Mouse (Mus musculus): ENCODE measurements around the gene Olfr15. TPM values are rescaled to one million over a fixed set of nuclear protein-coding genes. Genes with fewer than 3 reads are reported as not detected.
"Not testable (repeated sequence)": the region's sequence is repeated elsewhere in the genome, so short reads cannot be mapped to it uniquely, and the experiment has no call there.

Olfr15 gene
- total RNA-seq (2021), result not detected
- long read RNA-seq, experiment 1, result 0 reads
- long read RNA-seq, experiment 2, result 0 reads

DNA sequence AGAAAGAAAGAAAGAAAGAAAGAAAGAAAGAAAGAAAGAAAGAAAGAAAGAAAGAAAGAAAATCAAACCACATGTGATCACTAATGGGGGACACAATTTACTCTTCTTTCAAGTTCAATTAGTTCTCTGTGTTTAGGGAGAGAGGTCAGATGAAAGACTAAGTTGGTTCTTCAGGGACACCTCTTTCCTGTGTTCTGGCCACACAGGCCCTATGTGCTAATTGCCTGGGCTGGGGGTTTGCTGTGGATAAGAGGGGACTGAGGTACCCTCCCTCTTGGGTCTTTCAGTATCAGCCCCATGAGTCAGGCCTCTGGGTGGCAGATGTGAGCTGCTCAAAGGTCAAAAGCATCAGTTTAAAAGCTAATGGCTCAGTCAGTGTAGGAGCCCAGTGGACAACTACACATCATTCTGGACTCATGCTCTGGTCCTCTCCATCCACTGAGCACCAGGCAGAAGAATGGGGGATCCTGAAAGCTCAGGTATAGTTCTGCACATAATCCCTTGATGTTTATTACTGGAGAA lies at the start of gene Olfr15:
Gene Olfr15 (plus strand): TSS at position 291 of the 522 bp plus-strand sequence.
- no peak for DNase-seq (ENCODE audit: low spot score in 2 of 2)

DNA sequence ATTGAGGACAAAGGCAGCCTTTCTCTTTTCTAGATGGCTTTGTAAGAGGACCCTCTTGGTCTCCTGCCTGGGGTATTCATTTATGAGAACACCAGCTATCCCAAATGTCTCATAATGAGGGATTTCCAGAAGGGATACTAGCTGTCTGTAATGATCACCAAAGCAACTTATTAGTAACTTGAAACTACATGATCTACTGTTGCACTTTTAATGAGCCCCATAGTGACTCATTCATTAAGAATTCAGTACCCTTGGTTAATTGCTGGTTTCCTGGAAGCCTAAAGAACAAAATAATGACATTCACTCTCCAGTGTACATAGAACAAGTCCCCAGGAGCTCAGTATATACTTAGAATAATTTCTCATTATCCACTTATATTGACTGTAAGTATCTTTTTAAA lies 49.4 kb upstream of the Olfr15 start:
- DNase-seq (ENCODE audit: low spot score in 2 of 2), result no peak

DNA sequence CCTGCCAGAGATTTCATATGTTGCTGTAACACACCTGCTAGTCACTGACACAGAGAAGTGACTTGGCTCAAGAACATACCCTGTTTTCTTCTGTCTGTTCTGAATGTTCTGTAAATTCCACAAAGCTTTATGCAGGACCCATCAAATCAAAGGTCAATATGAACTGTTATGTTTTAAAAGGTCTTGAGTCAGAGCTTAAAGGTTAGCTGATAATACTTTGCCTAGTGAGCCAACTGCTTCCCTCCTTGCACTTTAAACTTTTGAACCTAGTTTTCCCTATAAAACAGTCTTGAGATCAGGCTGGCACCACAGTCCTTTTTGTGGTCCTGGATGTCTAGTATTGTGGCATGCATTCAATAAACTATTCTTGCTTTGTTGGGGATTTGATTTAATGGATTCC lies 42.3 kb upstream of the Olfr15 start:
- no peak for DNase-seq (ENCODE audit: low spot score in 2 of 2)

DNA sequence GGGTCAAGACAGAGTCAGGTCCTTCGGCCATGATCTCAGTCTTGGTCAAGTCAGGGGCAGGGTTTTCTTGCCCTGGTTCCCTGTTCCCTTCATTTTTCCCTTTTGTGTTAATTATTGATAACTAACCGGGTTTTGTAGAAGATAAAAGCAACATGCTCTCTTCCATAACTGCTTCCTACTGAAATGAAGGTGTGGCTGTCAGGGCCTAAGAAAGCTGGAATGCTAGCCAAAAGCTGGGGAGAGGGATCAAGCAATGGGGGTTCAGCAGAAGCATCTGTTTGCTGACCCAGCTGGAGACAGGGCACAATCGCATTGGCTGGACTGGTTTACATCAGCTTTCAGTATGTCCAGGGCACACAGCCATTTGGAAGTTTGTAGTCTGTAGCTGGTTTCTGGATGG lies 22.5 kb upstream of the Olfr15 start:
- DNase-seq (ENCODE audit: low spot score in 2 of 2), result no peak

DNA sequence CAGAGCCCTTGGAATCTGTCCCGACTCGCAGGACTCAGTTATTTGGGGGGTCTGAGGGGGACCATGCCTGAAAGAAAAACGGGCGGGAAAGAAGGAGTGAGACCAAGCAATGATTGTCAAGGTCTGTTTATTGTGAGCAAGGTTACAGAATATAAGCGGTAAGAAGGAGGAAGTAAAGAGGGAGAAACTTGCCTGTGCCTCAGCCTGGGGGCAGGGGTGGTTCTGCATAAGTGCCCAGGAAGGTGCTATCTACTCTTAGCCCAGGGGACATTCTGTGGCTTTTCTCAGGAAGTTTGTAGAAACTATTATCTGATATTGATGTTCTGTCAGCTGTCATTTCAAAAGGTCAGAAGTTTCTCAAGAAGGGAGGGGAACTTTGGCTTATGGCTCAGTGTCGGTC lies 16.0 kb upstream of the Olfr15 start:
- DNase-seq (ENCODE audit: low spot score in 2 of 2), result not testable (repeated sequence)

DNA sequence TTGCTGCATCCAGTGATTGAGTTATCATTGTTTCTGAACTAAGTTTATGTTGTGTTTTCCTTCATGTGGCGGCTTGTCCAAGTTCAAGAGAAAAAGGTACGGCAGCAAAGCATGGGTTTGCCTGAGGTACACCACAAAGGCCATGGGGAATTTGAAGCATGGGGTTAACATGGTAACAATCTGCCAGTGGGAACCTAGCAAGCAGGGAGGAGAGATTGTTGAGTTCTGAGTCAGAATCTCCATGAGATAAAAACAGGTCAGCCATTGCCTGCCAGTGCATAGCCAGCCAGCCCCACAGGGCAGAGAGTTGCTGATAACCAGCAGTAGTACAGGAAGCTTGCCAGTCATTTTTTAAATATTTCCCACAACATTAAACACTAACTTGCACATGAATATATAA lies 10.5 kb upstream of the Olfr15 start:
- no peak for DNase-seq (ENCODE audit: low spot score in 2 of 2)

DNA sequence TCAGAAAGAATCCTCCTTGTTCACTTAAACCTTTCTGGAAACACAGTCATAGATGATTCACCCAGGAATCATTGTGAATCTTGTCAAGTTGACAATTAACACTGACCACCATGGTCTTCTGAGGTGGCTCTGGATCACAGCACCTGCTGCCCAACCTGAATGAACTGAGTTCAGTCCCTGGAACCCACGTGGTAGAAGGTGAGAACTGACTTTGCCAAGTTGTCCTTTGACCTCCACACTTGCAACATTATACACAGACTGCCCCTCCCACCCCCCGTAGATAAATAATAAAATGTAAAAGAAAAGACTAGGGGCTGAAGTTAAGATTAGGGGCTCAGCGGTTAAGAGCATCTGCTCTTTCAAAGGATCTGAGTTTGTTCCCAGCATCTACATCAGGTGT lies 2.7 kb upstream of the Olfr15 start:
- no peak for DNase-seq (ENCODE audit: low spot score in 2 of 2)

DNA sequence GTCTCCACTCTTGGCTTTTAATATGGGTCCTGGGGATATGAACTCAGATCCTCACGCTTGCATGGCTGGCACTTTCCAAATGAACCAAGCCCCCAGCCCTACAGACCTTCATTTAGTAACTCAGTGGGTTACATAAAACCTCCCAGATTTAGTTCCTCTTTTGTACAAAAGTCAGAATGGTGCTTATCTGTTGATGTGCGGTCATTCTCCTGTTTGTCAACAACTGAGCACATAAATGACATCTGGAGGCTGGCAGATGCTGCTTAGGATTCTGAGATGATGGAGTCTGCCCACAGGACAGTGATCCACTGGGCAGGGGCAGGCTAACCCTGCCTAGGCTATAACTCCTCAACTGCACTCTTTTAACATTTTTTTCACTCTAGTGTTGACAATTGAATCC lies 951 bp upstream of the Olfr15 start:
- DNase-seq (ENCODE audit: low spot score in 2 of 2), result no peak

DNA sequence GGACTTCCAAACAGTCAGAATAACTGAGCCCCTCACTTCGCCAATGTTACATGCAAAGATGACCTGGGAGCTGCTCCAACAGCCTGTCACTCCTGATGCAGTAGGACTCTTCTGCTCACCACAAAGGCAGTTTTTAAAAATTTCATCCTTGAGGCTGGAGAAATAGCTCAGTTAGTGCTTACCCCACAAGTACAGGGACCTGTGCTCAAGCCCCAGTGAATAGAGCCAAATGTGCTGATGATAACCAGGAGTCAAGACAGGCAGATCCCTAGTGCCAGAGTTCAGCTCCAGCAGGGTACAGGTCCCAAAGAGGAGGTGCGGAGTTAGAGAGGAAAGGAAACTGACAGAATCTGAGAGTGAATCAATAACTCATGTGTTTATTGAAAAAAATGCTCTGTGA lies 4.8 kb downstream of the Olfr15 start:
- DNase-seq (ENCODE audit: low spot score in 2 of 2), result no peak

DNA sequence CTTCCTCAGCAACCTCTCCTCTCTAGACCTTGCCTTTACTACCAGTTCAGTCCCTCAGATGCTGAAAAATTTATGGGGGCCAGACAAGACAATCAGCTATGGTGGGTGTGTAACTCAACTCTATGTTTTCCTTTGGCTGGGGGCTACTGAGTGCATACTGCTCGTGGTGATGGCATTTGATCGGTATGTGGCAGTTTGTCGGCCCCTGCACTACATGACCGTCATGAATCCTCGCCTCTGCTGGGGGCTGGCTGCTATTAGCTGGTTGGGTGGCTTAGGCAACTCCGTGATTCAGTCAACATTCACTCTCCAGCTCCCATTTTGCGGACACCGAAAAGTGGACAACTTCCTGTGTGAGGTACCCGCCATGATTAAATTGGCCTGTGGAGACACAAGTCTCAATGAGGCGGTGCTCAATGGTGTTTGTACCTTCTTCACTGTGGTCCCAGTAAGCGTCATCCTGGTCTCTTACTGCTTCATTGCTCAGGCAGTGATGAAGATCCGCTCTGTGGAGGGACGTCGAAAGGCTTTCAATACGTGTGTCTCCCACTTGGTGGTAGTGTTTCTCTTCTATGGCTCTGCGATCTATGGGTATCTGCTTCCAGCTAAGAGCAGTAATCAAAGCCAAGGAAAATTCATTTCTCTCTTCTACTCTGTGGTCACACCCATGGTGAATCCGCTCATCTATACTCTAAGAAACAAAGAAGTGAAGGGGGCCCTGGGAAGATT lies 8.6 kb downstream of the Olfr15 start:
- no peak for DNase-seq (ENCODE audit: low spot score in 2 of 2)

DNA sequence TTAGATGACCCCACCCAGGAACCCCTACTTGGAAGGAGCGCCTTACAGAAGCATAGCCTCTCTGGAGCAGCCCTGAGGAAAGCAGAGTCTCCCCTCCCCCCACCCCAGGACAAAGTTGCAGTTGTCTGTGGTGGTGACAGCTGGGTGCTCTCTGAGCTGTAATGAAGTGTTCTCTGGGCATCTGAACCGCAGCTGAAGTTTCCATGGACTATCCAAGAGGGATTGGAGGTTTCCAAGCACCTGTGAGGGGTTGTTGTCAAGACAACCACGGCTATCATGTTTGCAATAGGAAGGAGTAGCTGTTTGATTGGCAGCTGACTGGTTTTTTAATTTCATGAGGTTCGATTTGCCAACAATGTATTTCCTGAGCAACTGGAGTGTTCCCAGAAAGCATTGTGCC lies 12.3 kb downstream of the Olfr15 start:
- DNase-seq (ENCODE audit: low spot score in 2 of 2), result no peak

DNA sequence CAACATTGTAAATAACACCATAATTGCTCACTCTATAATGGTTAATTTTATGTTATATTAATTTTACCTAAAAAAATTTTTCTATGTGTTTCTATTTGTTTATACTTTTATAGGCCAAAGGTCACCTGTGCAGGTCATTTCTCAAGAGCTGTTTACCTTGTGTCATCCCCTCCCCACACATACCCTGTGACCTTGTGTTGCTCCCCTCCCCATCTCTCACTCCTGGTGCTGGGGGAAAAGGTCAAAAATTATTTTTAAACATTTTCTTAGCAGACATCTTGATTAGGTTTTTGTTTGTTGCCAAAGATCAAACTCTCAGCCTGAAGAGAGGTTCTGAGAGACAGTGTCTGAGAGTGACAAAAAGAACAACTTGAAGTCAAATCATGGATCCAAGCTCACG lies 13.1 kb downstream of the Olfr15 start:
- DNase-seq (ENCODE audit: low spot score in 2 of 2), result no peak

DNA sequence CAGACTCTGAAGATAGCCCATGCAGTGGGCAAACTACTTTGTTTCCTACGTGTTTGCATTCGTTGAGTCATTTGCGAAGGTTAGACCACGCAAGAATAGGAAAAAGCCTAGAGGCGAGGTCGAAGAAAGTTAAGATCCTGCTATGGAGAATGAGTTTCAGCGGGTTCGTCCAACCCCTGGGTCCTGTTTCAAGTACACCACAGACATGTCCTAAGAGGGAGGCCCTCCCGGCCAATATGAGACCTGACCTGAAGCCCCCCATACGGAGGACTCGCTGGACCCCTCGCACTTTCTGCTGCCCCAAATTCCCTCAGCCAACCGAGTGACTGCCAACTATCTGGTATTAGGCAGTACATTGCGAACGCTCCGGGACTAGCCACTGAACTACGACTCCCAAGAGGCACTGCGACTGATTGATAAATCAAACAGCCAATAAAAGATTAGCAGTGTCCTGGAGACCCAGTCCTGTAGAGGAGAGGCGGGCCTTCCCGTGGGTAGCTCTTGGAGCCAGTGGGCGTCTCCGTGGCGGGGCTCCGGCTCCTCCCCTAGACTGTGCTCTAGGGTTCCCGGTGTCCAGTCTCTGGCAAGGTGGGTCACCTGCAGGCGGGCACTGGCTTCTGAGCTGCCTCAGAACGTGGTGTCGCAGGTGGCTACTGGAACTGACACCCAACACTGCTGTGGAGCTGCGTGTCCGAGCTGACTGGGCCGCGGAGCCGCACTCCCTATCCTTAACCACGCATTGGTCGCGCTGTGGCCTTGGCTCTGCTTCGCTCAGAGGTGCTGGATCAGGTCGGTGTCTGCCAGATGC lies 16.2 kb downstream of the Olfr15 start, which contains the start of gene Zfp174:
Gene Zfp174 (plus strand): TSS at position 558 of the 808 bp plus-strand sequence.
- peak; percentile 92 to 97 for DNase-seq (ENCODE audit: low spot score in 2 of 2)

DNA sequence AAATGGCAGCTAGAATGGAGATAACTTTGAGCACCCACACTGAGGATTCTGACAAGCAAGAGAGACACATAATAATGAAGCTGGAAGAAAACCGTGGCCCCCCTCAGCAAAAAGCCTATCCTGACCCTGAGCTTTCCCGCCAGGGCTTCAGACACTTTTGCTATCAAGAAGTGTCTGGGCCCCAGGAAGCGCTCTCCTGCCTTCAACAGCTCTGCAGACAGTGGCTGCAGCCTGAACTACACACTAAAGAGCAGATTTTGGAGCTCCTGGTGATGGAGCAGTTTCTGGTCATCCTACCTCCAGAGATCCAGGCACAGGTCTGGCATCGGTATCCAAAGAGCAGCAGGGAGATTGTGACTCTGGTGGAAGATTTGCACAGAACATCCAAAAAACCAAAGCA lies 17.2 kb downstream of the Olfr15 start:
- DNase-seq (ENCODE audit: low spot score in 2 of 2), result no peak

DNA sequence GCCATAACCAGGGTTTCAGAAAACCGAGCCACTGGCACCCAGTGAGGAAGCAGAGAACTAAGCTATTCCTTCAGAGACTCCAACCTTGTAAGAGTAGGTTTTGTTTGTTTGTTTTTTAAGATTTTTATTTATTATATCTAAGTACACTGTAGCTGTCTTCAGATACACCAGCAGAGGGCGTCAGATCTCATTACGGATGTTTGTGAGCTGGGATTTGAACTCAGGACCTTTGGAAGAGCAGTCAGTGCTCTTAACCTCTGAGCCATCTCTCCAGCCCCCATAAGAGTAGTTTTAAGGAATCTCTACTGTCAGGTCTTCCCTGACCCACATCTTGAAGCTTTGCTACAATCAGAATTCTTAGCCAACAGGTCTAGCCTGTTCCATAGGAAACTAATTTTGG lies 17.7 kb downstream of the Olfr15 start:
- no peak for DNase-seq (ENCODE audit: low spot score in 2 of 2)

DNA sequence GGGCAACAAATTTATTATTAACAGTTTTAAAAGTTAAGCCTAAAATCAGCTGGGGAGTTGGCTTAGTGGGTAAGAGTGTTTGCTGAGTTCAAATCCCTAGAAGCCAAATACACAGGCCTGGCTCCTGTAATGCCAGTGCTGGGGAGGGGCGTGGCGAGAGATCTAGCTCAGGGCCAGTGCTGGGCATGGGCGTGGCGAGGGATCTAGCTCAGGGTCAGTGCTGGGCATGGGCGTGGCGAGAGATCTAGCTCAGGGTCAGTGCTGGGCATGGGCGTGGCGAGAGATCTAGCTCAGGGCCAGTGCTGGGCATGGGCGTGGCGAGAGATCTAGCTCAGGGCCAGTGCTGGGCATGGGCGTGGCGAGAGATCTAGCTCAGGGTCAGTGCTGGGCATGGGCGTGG lies 20.6 kb downstream of the Olfr15 start:
- not testable (repeated sequence) for DNase-seq (ENCODE audit: low spot score in 2 of 2)

DNA sequence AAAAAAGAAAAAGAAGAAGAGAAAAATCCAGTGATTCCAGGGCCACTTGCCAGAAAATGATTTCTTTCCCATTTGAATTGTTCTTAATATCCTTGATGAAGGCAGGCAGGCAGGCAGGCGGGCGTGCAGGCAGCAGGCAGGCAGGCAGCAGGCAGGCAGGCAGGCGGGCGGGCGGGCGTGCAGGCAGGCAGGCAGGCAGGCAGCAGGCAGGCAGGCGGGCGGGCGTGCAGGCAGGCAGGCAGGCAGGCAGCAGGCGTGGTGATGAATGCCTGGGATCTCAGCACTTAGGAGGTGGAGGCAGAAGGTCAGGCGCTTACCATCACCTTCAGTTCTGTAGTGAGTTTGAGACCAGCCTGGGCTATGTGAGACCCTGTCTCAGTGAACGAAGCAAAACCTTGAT lies 21.9 kb downstream of the Olfr15 start:
- DNase-seq (ENCODE audit: low spot score in 2 of 2), result no peak

DNA sequence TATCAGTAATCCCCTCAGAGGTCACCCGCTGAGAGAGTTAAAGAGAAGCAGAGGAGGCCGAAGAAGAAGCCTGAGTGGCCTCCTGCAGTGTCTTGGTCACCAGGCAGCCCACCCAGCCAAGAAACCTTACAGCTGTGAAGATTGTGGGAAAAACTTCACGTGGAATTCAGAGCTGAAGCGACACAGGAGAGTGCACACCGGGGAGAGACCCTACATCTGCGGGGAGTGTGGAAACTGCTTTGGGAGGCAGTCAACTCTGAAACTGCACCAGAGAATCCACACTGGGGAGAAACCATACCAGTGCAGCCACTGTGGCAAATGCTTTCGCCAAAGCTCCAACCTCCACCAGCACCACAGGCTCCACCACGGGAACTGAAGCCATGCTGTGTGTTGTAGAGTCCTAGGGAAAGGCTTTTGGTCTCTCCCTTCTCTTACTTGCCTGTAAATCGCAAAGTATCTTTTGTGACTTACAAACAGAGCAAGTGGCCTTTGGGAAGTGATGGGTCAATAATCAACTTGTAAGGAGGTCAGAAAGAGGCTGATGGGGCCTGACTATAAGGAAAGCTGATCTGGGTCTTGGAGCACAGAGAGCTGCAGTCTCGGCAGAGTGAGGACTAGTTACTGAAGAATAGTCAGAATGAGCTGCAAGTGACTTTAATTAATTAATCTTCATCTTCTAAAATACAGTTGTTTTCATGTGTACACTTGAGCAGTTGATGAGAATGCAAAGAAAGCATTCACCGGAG lies 23.9 kb downstream of the Olfr15 start:
- no peak for DNase-seq (ENCODE audit: low spot score in 2 of 2)

DNA sequence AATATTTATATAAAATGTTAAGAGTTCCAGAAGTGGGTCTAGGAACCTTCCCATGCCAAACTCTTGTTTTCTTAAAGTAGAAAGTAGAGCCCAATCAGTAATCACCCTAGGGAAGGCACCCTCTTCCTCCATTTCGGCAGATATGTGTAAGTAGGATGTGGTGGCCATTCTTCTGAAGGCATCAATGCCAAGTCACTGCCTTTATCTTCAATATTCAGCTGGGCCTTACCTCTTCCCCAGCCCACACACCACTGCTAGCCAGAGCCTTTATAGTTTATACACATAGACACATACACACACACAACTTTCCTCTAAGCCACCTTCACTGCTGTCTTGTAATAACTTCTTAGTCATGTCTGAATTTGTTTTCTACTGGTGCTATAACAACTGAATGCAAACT lies 25.1 kb downstream of the Olfr15 start:
- DNase-seq (ENCODE audit: low spot score in 2 of 2), result no peak

DNA sequence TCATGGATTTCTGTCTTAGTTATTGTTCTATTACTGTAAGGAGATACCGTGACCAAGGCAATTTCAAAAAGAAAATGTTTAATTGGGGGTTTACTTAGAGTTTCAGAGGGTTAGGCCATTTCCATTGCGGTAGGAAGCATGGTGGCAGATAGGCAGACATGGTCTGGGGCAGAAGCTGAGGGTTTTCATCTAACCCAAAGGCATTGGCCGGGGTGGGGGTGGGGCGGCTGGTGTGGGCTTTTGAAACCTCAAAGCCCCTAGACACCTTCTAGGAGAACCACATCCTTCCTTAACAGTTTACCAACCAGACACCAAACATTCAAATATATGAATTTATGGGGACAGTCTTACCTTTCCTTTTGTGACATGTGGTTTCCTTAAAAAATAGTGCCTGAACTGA lies 28.6 kb downstream of the Olfr15 start:
- DNase-seq (ENCODE audit: low spot score in 2 of 2), result no peak

DNA sequence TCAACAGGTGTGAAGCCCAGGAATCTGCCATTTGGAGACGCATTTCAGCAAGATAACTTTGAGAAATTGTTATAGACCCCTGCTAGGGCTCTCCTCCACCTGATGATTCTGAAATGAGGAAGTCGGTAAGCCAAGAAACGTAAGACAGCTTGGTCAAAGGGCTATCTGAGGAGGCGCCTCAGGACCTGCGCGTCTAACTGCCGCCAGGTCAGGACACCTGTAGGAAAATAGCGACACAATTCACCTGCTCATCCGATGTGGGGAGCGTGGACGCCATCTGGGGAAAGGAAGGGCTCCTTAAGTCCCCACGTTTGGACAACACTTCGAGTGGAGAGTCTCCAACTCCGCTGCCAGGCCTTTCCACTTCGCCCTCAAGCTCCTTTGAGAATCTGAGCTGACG lies 41.1 kb downstream of the Olfr15 start:
- DNase-seq (ENCODE audit: low spot score in 2 of 2), result no peak

Data from layer of hippocampus, postnatal 14 days (tissue).